Mouse (Mus musculus): ENCODE measurements around the gene Hoxb7. TPM values are rescaled to one million over a fixed set of nuclear protein-coding genes. Genes with fewer than 3 reads are reported as not detected.
A peak's percentile ranks its signal among the peaks of the same experiment; 100 is the strongest.

Gene Hoxb7
- polyA plus RNA-seq, 1 experiment, result not detected

DNA sequence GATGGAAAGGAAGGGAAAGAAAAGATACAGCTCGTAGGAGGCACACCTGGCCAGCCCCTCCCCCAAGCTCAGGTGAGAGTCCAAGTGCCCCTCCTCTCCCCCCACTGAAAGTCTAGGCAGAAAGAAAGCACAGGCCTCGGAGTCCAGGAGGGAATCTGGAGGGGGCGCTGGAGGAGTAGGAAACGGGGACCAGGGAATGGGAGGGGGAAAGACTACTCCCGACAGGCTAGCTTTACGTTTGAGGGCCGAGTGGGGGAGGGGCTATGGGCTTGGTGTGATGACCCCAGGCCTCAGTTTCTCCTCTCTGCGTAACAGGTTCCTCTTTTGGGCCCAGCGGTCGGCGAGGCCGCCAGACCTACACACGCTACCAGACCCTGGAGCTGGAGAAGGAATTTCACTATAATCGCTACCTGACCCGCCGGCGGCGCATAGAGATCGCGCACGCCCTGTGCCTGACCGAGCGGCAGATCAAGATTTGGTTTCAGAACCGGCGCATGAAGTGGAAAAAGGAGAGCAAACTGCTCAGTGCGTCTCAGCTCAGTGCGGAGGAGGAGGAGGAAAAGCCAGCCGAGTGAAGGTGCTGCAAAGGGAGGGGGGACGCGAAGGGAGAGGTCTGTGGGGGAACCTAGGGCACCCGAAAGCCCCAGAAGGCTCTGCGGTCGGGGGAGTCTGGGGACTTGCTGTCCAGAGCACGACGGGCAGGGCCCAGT lies 14.1 kb downstream of the Hoxb7 start:
- Histone ChIP-seq H3K4me3 (ENCODE audit: low read depth, low read length) (peak overlapping the region; percentile 53), H3K9me3 (replicated peaks; ENCODE audit: control insufficient read depth, insufficient read depth, low read length, poor library complexity, severe bottlenecking) (no peaks in the 10 kb centered on the region), H3K4me1 (ENCODE audit: control insufficient read depth, insufficient read depth, low read length) (no peaks in the 10 kb centered on the region), H3K36me3 (ENCODE audit: control insufficient read depth, insufficient read depth, low read length, poor library complexity, severe bottlenecking) (no peaks in the 10 kb centered on the region), H3K27ac (ENCODE audit: insufficient read depth, low read length) (no peak overlapping the region), H3K9ac (ENCODE audit: low read depth, poor library complexity, severe bottlenecking) (peak overlapping the region; percentile 11; the same call in 1 of the 2 replicates), H3K27me3 (ENCODE audit: control insufficient read depth, insufficient read depth, low read length, poor library complexity, severe bottlenecking) (peaks cover 79% of the 10 kb centered on the region)
- TF ChIP-seq CTCF (IDR thresholded peaks at IDR 0.05; ENCODE audit: low read depth, low read length), result no peak

DNA sequence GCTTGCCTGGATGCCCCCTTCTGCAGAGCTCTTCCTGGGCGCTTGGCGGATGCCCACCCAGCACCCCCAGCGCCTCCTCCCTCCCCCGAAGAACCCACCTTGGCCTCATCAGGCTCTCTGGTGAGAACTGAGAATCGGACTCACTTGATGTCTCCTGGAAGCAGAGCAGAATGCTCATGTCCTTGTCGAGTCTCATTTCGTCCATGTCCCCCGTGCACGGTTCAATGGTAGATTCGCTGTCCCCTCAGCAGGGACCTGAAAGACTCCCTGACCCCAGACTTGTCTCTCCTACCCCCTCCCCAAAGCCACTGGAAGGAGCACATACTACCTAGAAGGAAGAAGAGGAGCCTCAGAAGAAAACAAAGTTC lies 14.6 kb downstream of the Hoxb7 start:
- Histone ChIP-seq H3K27me3 (ENCODE audit: control insufficient read depth, insufficient read depth, low read length, poor library complexity, severe bottlenecking) (peaks cover 79% of the 10 kb centered on the region), H3K36me3 (ENCODE audit: control insufficient read depth, insufficient read depth, low read length, poor library complexity, severe bottlenecking) (no peaks in the 10 kb centered on the region), H3K27ac (ENCODE audit: insufficient read depth, low read length) (no peak overlapping the region), H3K9me3 (replicated peaks; ENCODE audit: control insufficient read depth, insufficient read depth, low read length, poor library complexity, severe bottlenecking) (no peaks in the 10 kb centered on the region), H3K4me1 (ENCODE audit: control insufficient read depth, insufficient read depth, low read length) (no peaks in the 10 kb centered on the region), H3K9ac (ENCODE audit: low read depth, poor library complexity, severe bottlenecking) (no peak overlapping the region), H3K4me3 (ENCODE audit: low read depth, low read length) (peak overlapping the region; percentile 53; the same call in 1 of the 2 replicates)
- TF ChIP-seq EP300 (IDR thresholded peaks at IDR 0.05; ENCODE audit: insufficient read depth, low read depth, low read length) (no peak), CTCF (IDR thresholded peaks at IDR 0.05; ENCODE audit: low read depth, low read length) (no peak), POLR2A (IDR thresholded peaks at IDR 0.05; ENCODE audit: insufficient read depth, low read length) (no peak)

DNA sequence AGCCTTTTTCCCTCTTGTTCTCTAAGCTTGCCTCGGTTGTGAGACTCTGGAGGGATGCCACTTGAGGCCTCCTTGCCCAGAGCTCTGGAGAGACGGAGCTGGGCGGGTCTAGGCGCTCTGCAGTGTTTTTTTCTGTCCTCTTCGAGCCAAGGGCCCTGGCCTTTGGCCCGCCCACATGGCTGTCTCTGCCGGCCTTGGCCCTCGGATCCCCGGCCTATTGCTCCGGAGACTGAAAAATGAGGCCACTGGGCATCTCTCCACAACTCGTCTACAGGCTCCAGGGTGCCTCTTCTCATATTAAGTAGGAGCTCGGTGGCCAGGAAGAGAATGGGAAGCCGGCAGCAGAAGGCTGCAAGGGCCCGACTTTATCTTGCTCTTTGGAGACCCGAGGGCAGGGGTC lies 15.4 kb downstream of the Hoxb7 start:
- peaks cover 80% of the 10 kb centered on the region for H3K27me3 ChIP-seq (ENCODE audit: control insufficient read depth, insufficient read depth, low read length, poor library complexity, severe bottlenecking)
- H3K4me1 ChIP-seq (ENCODE audit: control insufficient read depth, insufficient read depth, low read length), result no peaks in the 10 kb centered on the region
- H3K9me3 ChIP-seq (replicated peaks; ENCODE audit: control insufficient read depth, insufficient read depth, low read length, poor library complexity, severe bottlenecking), result no peaks in the 10 kb centered on the region
- no peak for TF ChIP-seq CTCF (IDR thresholded peaks at IDR 0.05; ENCODE audit: low read depth, low read length)
- no peak for TF ChIP-seq EP300 (IDR thresholded peaks at IDR 0.05; ENCODE audit: insufficient read depth, low read depth, low read length)
- TF ChIP-seq POLR2A (IDR thresholded peaks at IDR 0.05; ENCODE audit: insufficient read depth, low read length), result no peak
- H3K36me3 ChIP-seq (ENCODE audit: control insufficient read depth, insufficient read depth, low read length, poor library complexity, severe bottlenecking), result no peaks in the 10 kb centered on the region
- H3K4me3 ChIP-seq (ENCODE audit: low read depth, low read length), result no peak overlapping the region
- H3K27ac ChIP-seq (ENCODE audit: insufficient read depth, low read length), result no peak overlapping the region
- no peak overlapping the region for H3K9ac ChIP-seq (ENCODE audit: low read depth, poor library complexity, severe bottlenecking)

DNA sequence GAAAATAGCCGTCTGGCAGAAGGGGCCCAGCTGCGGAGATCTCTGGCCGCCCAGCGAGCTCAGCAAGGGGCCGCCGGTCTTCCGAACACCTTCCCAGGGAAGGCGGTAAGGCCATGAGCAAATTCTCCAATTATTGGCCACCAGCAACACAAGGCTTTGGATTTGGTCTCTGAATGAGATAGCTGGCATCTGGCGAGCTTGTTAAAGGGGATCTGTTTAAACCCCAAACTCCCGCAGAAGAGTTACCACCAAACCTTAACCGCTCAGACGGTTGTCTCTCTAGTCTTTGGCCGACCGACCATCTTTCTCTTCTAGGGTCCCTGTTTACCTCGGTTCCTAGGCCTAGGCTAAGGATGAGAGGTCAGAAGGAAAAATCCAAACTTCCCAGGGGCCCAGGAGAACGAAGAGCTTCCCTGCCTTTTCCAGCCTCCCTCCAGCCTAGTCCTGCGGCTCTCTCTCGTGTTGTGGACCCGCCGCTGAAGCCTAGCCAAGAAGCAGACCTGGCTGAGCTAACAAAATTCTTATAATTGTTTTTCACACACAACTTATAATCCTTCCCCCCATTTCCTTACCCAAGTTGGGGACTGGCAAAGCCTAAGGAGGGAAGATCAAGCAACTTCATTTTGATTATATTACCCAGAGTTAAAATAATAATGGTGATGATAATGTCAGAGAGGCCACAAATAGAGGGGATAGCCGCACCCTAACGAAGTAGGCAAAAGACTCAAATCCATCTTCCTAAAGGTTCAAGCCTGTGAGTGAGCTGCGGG lies 16.1 kb downstream of the Hoxb7 start:
- Histone ChIP-seq H3K9ac (ENCODE audit: low read depth, poor library complexity, severe bottlenecking) (no peak overlapping the region), H3K36me3 (ENCODE audit: control insufficient read depth, insufficient read depth, low read length, poor library complexity, severe bottlenecking) (no peaks in the 10 kb centered on the region), H3K9me3 (replicated peaks; ENCODE audit: control insufficient read depth, insufficient read depth, low read length, poor library complexity, severe bottlenecking) (no peaks in the 10 kb centered on the region), H3K4me1 (ENCODE audit: control insufficient read depth, insufficient read depth, low read length) (no peaks in the 10 kb centered on the region), H3K27ac (ENCODE audit: insufficient read depth, low read length) (no peak overlapping the region), H3K27me3 (ENCODE audit: control insufficient read depth, insufficient read depth, low read length, poor library complexity, severe bottlenecking) (peaks cover 79% of the 10 kb centered on the region), H3K4me3 (ENCODE audit: low read depth, low read length) (no peak overlapping the region)
- TF ChIP-seq POLR2A (IDR thresholded peaks at IDR 0.05; ENCODE audit: insufficient read depth, low read length), result no peak
- no peak for TF ChIP-seq CTCF (IDR thresholded peaks at IDR 0.05; ENCODE audit: low read depth, low read length)
- TF ChIP-seq EP300 (IDR thresholded peaks at IDR 0.05; ENCODE audit: insufficient read depth, low read depth, low read length), result no peak

- Histone ChIP-seq H3K27me3 (ENCODE audit: control insufficient read depth, insufficient read depth, low read length, poor library complexity, severe bottlenecking) (peaks cover 78% of the 10 kb centered on the region), H3K9ac (ENCODE audit: low read depth, poor library complexity, severe bottlenecking) (no peak within 1 kb of the TSS), H3K36me3 (ENCODE audit: control insufficient read depth, insufficient read depth, low read length, poor library complexity, severe bottlenecking) (no peaks in the 10 kb centered on the region), H3K4me3 (ENCODE audit: low read depth, low read length) (peak within 1 kb of the TSS; percentile 17; the same call in 1 of the 2 replicates), H3K4me1 (ENCODE audit: control insufficient read depth, insufficient read depth, low read length) (no peaks in the 10 kb centered on the region), H3K27ac (ENCODE audit: insufficient read depth, low read length) (no peak within 1 kb of the TSS), H3K9me3 (replicated peaks; ENCODE audit: control insufficient read depth, insufficient read depth, low read length, poor library complexity, severe bottlenecking) (no peaks in the 10 kb centered on the region)
- TF ChIP-seq CTCF (IDR thresholded peaks at IDR 0.05; ENCODE audit: low read depth, low read length), result peak; percentile 82
- no peak for TF ChIP-seq POLR2A (IDR thresholded peaks at IDR 0.05; ENCODE audit: insufficient read depth, low read length)
These were observed 17.0 kb downstream of the Hoxb7 start, which contains the start of gene Hoxb5 for GRCm38 (mm10) chr11:96303151-96304099. TSS of gene Hoxb5 (plus strand) at chr11:96303336.

Measured in ES-Bruce4 (cell line).